Mouse (Mus musculus): Measurements from ENCODE around the gene Prlr. TPM values are rescaled to one million over a fixed set of nuclear protein-coding genes. Genes with fewer than 3 reads are reported as not detected.

Prlr gene
- total and polyA plus RNA-seq, 2 experiments from 2014 or later: 2.4 to 3.4 TPM

DNA sequence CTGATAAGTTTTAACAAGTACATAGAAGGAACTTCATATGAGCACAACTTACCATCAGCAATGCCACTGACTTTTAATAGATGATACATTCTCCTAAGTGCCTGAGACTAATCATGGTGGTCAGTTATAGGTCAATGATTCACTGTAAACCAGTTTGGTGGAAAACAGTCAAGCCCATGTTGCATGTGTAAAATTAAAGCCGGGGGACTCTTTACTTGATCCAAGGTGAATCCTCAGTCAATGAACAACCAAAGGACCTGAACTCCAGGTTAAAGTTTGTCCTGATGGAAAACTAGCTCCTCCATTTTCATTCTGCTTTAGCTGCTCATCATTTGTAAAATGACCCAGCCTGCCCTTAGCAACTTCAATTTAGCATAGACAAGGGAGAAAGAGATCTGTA lies 155.5 kb downstream of the Prlr start:
- H3K4me2 ChIP-seq (ENCODE audit: low read depth, low read length): no peak overlapping the region
- H3K36me3 ChIP-seq (ENCODE audit: insufficient read depth, low read length): no peaks in the 10 kb centered on the region
- H3K27ac ChIP-seq: no peak overlapping the region
- H3K9me3 ChIP-seq (ENCODE audit: low read length): no peaks in the 10 kb centered on the region
- ATAC-seq (no peak), DNase-seq (ENCODE audit: low spot score) (no peak)
- no peaks in the 10 kb centered on the region for H3K27me3 ChIP-seq (ENCODE audit: insufficient read depth, low read length)
- WGBS: 100% methylated on average over 1 of the region's 1 CpGs
- H3K4me3 ChIP-seq (ENCODE audit: low read length): no peak overlapping the region
- no peaks in the 10 kb centered on the region for H3K4me1 ChIP-seq (ENCODE audit: insufficient read depth, low read length)
- no peak overlapping the region for H3K9ac ChIP-seq (replicated peaks; ENCODE audit: low read length)
- TF ChIP-seq CTCF (IDR thresholded peaks at IDR 0.05; ENCODE audit: low read depth): no peak

DNA sequence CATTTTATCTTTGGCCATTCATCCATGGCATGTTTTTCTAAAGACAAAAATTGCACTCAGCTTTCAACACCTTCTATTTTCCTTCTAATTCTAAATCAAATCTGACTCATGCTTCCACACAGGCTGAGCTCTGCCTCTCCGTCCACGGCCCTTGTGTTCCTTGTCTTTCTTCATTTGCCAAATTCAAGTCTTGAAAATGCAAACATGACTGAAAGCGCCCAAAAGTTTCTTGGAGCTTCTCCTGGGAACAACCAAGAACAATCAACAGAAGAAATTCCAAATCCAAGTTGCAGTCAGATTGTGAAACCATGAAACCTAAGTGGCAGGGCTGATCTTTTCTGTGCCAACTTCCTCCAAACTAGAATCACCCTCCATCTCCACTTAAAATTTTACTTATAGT lies 161.6 kb downstream of the Prlr start:
- TF ChIP-seq CTCF (IDR thresholded peaks at IDR 0.05; ENCODE audit: low read depth): no peak
- WGBS: 71% methylated on average over 3 of the region's 3 CpGs
- H3K4me2 ChIP-seq (ENCODE audit: low read depth, low read length): no peak overlapping the region
- no peak overlapping the region for H3K27ac ChIP-seq
- no peak overlapping the region for H3K4me3 ChIP-seq (ENCODE audit: low read length)
- no peak for DNase-seq (ENCODE audit: low spot score)
- H3K9me3 ChIP-seq (ENCODE audit: low read length): no peaks in the 10 kb centered on the region
- no peak overlapping the region for H3K9ac ChIP-seq (replicated peaks; ENCODE audit: low read length)
- no peaks in the 10 kb centered on the region for H3K4me1 ChIP-seq (ENCODE audit: insufficient read depth, low read length)
- no peaks in the 10 kb centered on the region for H3K36me3 ChIP-seq (ENCODE audit: insufficient read depth, low read length)
- no peak for ATAC-seq
- no peaks in the 10 kb centered on the region for H3K27me3 ChIP-seq (ENCODE audit: insufficient read depth, low read length)

- TF ChIP-seq CTCF (IDR thresholded peaks at IDR 0.05; ENCODE audit: low read depth): no peak
- ATAC-seq (no peak), DNase-seq (ENCODE audit: low spot score) (no peak)
- no peaks in the 10 kb centered on the region for H3K36me3 ChIP-seq (ENCODE audit: insufficient read depth, low read length)
- H3K9me3 ChIP-seq (ENCODE audit: low read length): no peaks in the 10 kb centered on the region
- no peak overlapping the region for H3K4me2 ChIP-seq (ENCODE audit: low read depth, low read length)
- no peak overlapping the region for H3K27ac ChIP-seq
- no peak overlapping the region for H3K4me3 ChIP-seq (ENCODE audit: low read length)
- H3K4me1 ChIP-seq (ENCODE audit: insufficient read depth, low read length): no peaks in the 10 kb centered on the region
- H3K27me3 ChIP-seq (ENCODE audit: insufficient read depth, low read length): no peaks in the 10 kb centered on the region
- no peak overlapping the region for H3K9ac ChIP-seq (replicated peaks; ENCODE audit: low read length)
- 91% methylated on average over 6 of the region's 6 CpGs for WGBS
These were observed 170.0 kb downstream of the Prlr start for GRCm38 (mm10) chr15:10347044-10347443.

DNA sequence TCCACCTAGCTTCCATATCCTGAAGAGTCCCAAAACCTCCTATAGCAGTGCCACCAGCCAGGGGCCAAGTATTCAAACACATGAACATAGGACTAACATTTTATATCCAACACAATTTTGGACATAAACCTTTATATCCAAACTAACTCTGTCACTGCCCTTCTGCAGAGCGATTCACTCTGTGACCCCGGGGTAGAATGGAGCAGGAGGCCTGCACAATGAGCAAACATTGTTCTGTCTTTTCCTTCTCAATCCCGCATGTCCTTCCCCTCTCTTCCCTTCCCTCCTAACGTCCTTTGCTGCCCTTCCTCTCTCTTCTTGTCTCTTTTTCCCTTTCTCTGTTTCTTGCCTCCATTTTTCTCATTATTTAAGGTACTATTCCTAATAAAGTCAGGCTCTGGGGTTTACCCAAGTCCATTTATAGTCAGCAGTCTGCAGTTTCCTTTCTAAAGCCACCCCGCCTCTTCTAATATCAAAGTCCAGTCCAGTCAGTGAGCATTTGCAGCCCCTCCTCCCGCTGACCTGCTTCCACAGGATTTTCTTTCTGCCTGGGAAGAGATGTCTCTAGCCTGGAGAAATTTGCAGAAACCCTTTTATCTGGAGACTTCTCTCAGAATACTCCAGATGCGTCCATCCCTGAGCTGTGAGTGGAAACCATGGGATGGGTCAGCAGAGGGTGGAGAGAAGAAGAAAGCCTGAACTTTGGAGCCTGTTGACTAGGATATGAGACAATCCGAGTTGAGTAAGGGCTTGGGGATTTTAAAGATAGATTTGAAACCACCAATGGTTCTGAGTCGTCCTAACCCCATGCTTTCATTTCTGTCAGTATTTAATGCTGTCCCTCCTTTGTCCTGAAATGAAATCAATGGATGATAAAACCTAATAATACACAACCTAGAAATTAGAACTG lies 181.3 kb downstream of the Prlr start, which contains the start of gene Agxt2:
Gene Agxt2 (plus strand): TSS at position 494 of the 910 bp plus-strand sequence.
- ATAC-seq: no peak
- no peak within 1 kb of the TSS for H3K4me2 ChIP-seq (ENCODE audit: low read depth, low read length)
- H3K36me3 ChIP-seq (ENCODE audit: insufficient read depth, low read length): no peaks in the 10 kb centered on the region
- no peaks in the 10 kb centered on the region for H3K9me3 ChIP-seq (ENCODE audit: low read length)
- no peak for DNase-seq (ENCODE audit: low spot score)
- H3K27ac ChIP-seq: no peak within 1 kb of the TSS
- no peaks in the 10 kb centered on the region for H3K4me1 ChIP-seq (ENCODE audit: insufficient read depth, low read length)
- no peak for TF ChIP-seq CTCF (IDR thresholded peaks at IDR 0.05; ENCODE audit: low read depth)
- no peak within 1 kb of the TSS for H3K4me3 ChIP-seq (ENCODE audit: low read length)
- 78% methylated on average over 9 of the region's 9 CpGs for WGBS
- no peaks in the 10 kb centered on the region for H3K27me3 ChIP-seq (ENCODE audit: insufficient read depth, low read length)
- H3K9ac ChIP-seq (replicated peaks; ENCODE audit: low read length): no peak within 1 kb of the TSS

- Histone ChIP-seq H3K4me2 (ENCODE audit: low read depth, low read length) (no peak overlapping the region), H3K4me1 (ENCODE audit: insufficient read depth, low read length) (no peaks in the 10 kb centered on the region), H3K27ac (no peak overlapping the region), H3K9ac (replicated peaks; ENCODE audit: low read length) (no peak overlapping the region), H3K36me3 (ENCODE audit: insufficient read depth, low read length) (no peaks in the 10 kb centered on the region), H3K9me3 (ENCODE audit: low read length) (no peaks in the 10 kb centered on the region), H3K4me3 (ENCODE audit: low read length) (no peak overlapping the region), H3K27me3 (ENCODE audit: insufficient read depth, low read length) (no peaks in the 10 kb centered on the region)
- WGBS: 95% methylated on average over 2 of the region's 2 CpGs
- no peak for TF ChIP-seq CTCF (IDR thresholded peaks at IDR 0.05; ENCODE audit: low read depth)
- ATAC-seq: no peak
- no peak for DNase-seq (ENCODE audit: low spot score)
These were observed 189.3 kb downstream of the Prlr start for GRCm38 (mm10) chr15:10366331-10366730.

DNA sequence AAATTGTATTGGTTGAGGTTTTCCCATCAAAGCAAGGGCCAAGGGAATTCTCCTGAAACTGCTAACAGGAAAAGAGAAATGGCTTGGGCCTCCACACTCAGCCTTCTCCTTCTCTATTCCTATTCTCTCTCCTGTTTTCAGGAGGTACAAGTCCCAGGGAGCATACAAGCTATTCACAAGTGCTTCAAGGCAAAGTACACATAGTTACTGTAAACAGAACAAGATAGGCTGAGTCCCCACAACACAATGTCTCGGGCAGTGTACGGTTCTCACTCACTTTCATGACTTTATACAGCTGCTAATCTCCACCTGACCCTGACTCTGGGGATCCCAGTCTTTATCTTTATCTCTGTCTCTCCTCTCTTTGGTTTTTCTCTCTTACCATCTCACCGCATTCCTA lies 198.4 kb downstream of the Prlr start:
- Histone ChIP-seq H3K27ac (no peak overlapping the region), H3K9ac (replicated peaks; ENCODE audit: low read length) (no peak overlapping the region), H3K4me3 (ENCODE audit: low read length) (no peak overlapping the region), H3K4me2 (ENCODE audit: low read depth, low read length) (no peak overlapping the region), H3K36me3 (ENCODE audit: insufficient read depth, low read length) (no peaks in the 10 kb centered on the region), H3K27me3 (ENCODE audit: insufficient read depth, low read length) (no peaks in the 10 kb centered on the region), H3K4me1 (ENCODE audit: insufficient read depth, low read length) (no peaks in the 10 kb centered on the region), H3K9me3 (ENCODE audit: low read length) (no peaks in the 10 kb centered on the region)
- TF ChIP-seq CTCF (IDR thresholded peaks at IDR 0.05; ENCODE audit: low read depth): no peak
- DNase-seq (ENCODE audit: low spot score) (no peak), ATAC-seq (no peak)
- WGBS: 87% methylated on average over 3 of the region's 3 CpGs

DNA sequence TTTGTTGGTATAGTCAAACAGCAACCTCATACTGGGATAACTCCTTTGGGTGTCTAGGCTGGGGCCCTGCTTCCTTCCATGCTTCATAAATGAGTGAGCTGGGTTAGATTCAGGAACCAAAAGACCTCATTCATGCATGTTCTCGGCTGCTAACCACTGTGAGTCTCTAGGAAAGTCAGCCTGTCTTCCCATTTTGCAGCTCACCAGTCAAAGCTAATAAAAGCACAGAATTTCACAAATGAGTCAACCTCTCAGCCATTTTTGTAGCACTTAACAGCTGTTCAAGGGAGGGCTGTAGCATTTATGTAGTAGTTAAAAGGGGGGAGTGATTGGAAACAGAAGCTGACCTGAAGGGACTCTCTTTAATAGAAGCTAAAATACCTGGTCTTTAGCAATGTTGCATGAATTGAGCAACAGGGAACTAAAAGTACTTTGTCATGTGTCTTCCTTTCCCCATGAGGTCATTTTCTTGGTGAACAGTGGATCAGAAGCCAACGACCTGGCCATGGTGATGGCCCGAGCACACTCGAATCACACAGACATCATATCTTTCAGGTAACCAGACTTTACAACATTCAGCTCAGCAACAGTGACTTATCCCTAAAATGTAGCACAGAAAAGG lies 201.4 kb downstream of the Prlr start:
- Histone ChIP-seq H3K4me2 (ENCODE audit: low read depth, low read length) (no peak overlapping the region), H3K9me3 (ENCODE audit: low read length) (no peaks in the 10 kb centered on the region), H3K36me3 (ENCODE audit: insufficient read depth, low read length) (no peaks in the 10 kb centered on the region), H3K4me3 (ENCODE audit: low read length) (no peak overlapping the region), H3K27ac (no peak overlapping the region), H3K9ac (replicated peaks; ENCODE audit: low read length) (no peak overlapping the region), H3K4me1 (ENCODE audit: insufficient read depth, low read length) (no peaks in the 10 kb centered on the region), H3K27me3 (ENCODE audit: insufficient read depth, low read length) (no peaks in the 10 kb centered on the region)
- TF ChIP-seq CTCF (IDR thresholded peaks at IDR 0.05; ENCODE audit: low read depth): no peak
- DNase-seq (ENCODE audit: low spot score) (no peak), ATAC-seq (no peak)
- WGBS: 90% methylated on average over 4 of the region's 4 CpGs

All from hindbrain, postnatal 0 days (tissue).